Mouse (Mus musculus) midbrain, postnatal 0 days (tissue): Measurements from ENCODE around the gene Olfr53. TPM values are rescaled to one million over a fixed set of nuclear protein-coding genes. Genes with fewer than 3 reads are reported as not detected.
"Not testable (repeated sequence)": the region's sequence is repeated elsewhere in the genome, so short reads cannot be mapped to it uniquely, and the experiment has no call there.

Experiments used
- ATAC-seq: fragments of 200-750 bp; cut with Nextera tagmentation; 2 replicates; pipeline ENCODE4 v1.8.0; 2017; ENCODE audit warnings: moderate number of reproducible peaks, mild to moderate bottlenecking, moderate TSS enrichment, moderate library complexity; ENCODE audit not compliant: low FRiP score
- DNase-seq: peaks from one replicate; pipeline ENCODE4 v3.0.0-alpha.2; 2015; ENCODE audit warnings: low spot score
- H3K27ac ChIP-seq: fragments of 300-500 bp; sonication (generic); 2 replicates; pipeline ENCODE4 v1.5.1; 2014; ENCODE audit warnings: low read depth, mild to moderate bottlenecking, low read length, mixed read lengths
- H3K27me3 ChIP-seq: fragments of 300-500 bp; sonication (generic); 2 replicates; pipeline ENCODE4 v1.6.1; 2014; ENCODE audit warnings: low read length, control low read depth, mixed read lengths; ENCODE audit not compliant: insufficient read depth
- H3K36me3 ChIP-seq: fragments of 300-500 bp; sonication (generic); 2 replicates; pipeline ENCODE4 v1.6.1; 2014; ENCODE audit warnings: low read length, control low read depth, mixed read lengths; ENCODE audit not compliant: insufficient read depth
- H3K4me1 ChIP-seq: fragments of 300-500 bp; sonication (generic); 2 replicates; pipeline ENCODE4 v1.6.1; 2014; ENCODE audit warnings: mild to moderate bottlenecking, control low read depth, antibody characterized with exemption, low read length, mixed read lengths; ENCODE audit not compliant: insufficient read depth
- H3K4me2 ChIP-seq: fragments of 300-500 bp; sonication (generic); 2 replicates; pipeline ENCODE4 v1.6.1; 2014; ENCODE audit warnings: low read depth, mild to moderate bottlenecking, low read length, mixed read lengths; ENCODE audit not compliant: poor library complexity, severe bottlenecking
- H3K4me3 ChIP-seq: fragments of 300-500 bp; sonication (generic); 2 replicates; pipeline ENCODE4 v1.5.1; 2014; ENCODE audit warnings: low read depth, mild to moderate bottlenecking, low read length, moderate library complexity
- H3K9ac ChIP-seq: fragments of 300-500 bp; sonication (generic); replicated peaks from 2 replicates; pipeline ENCODE4 v1.6.1; 2014; ENCODE audit warnings: mild to moderate bottlenecking, low read length, moderate library complexity, mixed read lengths; ENCODE audit not compliant: poor library complexity, severe bottlenecking
- H3K9me3 ChIP-seq: fragments of 300-500 bp; sonication (generic); 2 replicates; pipeline ENCODE4 v1.6.1; 2016; ENCODE audit warnings: low read length, control low read depth
- CTCF ChIP-seq: IDR thresholded peaks from 2 replicates; pipeline ENCODE4 v1.5.1; 2016; ENCODE audit warnings: antibody characterized with exemption, mild to moderate bottlenecking
- WGBS: fragments of 180-500 bp; shearing (Covaris S2); extraction: QIAGEN DNeasy Blood & Tissue Kit; methylation state at CpG from one replicate; pipeline ENCODE4 v1.1.7; 2014; 5-methylcytosine and 5-hydroxymethylcytosine counted together
- polyA plus RNA-seq: library from polyadenylated mRNA; unstranded; fragments of >200 nt; fragmentation: Nextera tagmentation; extraction: Ambion mirVana; gene quantifications from 2 replicates; pipeline ENCODE4 v1.2.1, GENCODE M21; 2015
- total RNA-seq: library from RNA; depleted of rRNA; stranded (reverse); fragments of >200 nt; gene quantifications from 2 replicates; pipeline ENCODE4 v1.2.3, GENCODE M21; 2014; rRNA removed

Gene Olfr53
- not detected in 2 replicates for total RNA-seq
- not detected in 2 replicates for polyA plus RNA-seq

DNA sequence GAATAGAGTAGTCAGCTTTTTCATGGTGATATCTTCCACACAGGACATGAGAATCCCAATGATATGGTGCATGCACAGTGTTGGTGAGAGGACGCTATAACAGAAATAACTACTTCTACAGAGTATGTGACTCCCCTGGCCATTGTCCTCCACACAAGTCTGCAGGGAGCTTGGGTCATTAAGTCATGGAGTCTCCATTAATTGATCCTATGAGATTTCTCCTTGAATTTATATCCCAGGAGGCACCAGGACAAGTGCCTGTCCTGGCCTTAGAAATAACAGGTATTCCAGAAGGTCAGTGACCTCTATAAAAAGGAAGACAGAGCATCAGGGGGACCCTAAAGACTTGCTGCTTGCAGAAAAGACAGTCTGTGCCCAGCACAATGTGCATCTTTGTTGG, at the start of gene Olfr53:
Gene Olfr53, plus strand, starts transcription at position 301 of the 400 bp plus-strand sequence.
- Histone ChIP-seq H3K36me3 (no peaks in the 10 kb centered on the region), H3K27me3 (no peaks in the 10 kb centered on the region), H3K4me1 (no peaks in the 10 kb centered on the region), H3K4me3 (no peak within 1 kb of the TSS), H3K9me3 (no peaks in the 10 kb centered on the region), H3K4me2 (no peak within 1 kb of the TSS), H3K9ac (no peak within 1 kb of the TSS), H3K27ac (no peak within 1 kb of the TSS)
- TF ChIP-seq CTCF: no peak
- no peak for ATAC-seq
- no peak for DNase-seq
- WGBS: 83% methylated on average over 1 of the region's 1 CpGs

DNA sequence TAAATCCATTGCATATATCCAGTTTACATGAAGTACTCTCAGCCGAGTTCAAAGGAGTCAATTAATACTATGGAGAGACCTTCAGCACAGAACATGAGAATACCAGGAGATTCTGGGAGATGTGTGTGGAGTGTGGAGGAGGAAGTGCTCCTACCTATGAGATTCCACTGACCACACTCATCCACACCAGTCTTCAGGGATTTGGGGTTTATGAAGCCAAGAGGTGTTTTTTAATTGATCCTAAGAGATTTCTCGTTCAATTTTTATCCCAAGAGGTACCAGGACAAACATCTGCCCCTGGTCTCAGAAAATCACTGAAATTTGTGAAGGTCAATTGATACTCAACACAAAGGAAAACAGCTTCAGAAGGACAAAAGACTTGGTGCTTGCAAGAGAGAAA, 45.3 kb upstream of the Olfr53 start, which contains the start of gene Olfr46:
Gene Olfr46, plus strand, starts transcription at position 301 of the 400 bp plus-strand sequence.
- not testable (repeated sequence) for H3K4me3 ChIP-seq, H3K27ac ChIP-seq, H3K9ac ChIP-seq, H3K27me3 ChIP-seq, H3K4me1 ChIP-seq, H3K4me2 ChIP-seq, H3K9me3 ChIP-seq, H3K36me3 ChIP-seq, ATAC-seq, DNase-seq
- 87% methylated on average over 2 of the region's 2 CpGs for WGBS

DNA sequence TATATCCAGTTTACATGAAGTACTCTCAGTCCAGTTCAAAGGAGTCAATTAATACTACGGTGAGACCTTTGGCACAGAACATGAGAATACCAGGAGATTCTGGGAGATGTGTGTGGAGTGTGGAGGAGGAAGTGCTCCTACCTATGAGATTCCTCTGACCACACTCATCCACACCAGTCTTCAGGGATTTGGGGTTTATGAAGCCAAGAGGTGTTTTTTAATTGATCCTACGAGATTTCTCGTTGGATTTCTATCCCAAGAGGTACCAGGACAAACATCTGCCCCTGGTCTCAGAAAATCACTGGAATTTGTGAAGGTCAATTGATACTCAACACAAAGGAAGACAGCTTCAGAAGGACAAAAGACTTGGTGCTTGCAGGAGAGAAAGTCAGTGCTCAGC, 17.6 kb upstream of the Olfr53 start, which contains the start of gene Olfr61:
Gene Olfr61, plus strand, starts transcription at position 301 of the 400 bp plus-strand sequence.
- H3K27ac ChIP-seq, DNase-seq, H3K4me3 ChIP-seq, H3K4me2 ChIP-seq, H3K4me1 ChIP-seq, H3K9ac ChIP-seq, ATAC-seq, H3K36me3 ChIP-seq, H3K27me3 ChIP-seq, H3K9me3 ChIP-seq: not testable (repeated sequence)
- 84% methylated on average over 3 of the region's 3 CpGs for WGBS

DNA sequence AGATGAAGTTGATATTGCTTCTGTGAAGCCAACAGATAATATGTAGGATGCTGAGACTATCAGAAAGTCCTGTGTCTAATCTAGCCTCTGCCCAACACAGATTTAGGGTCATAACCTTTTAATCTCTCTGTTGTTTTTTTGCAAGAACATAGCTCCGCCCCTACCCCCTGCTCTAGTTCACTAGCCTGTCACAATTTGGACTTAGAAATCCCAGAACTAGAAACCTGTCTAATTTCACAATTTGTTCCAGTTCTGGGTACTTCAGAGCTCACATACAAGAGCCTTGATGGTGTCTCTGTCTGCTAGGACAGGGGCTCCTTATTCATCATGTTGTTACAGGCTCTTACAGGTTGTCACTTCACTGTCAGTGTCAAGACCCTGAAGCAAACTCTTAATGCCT, 15.7 kb upstream of the Olfr53 start:
- Histone ChIP-seq H3K4me2 (no peak overlapping the region), H3K27me3 (no peaks in the 10 kb centered on the region), H3K4me3 (no peak overlapping the region), H3K9ac (no peak overlapping the region), H3K4me1 (no peaks in the 10 kb centered on the region), H3K27ac (no peak overlapping the region), H3K36me3 (no peaks in the 10 kb centered on the region), H3K9me3 (no peaks in the 10 kb centered on the region)
- no peak for TF ChIP-seq CTCF
- DNase-seq (no peak), ATAC-seq (no peak)
- WGBS: 73% methylated on average over 1 of the region's 1 CpGs

DNA sequence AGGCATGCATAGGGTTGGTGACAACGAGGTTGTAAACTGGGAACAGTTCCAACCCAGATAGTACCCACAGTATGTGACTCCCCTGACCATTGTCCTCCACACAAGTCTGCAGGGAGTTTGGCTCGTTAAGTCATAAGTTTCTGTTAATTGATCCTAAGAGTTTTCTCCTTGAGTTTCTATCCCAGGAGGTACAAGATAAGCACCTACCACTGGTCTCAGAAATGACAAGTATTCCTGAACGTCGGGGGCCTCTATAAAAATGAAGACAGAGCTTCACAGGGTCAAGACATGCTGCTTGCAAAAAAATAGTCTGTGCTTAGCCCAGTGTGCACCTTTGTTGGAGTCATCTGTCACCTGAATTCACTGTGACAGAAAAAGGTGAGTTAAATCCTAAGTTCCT, 13.4 kb downstream of the Olfr53 start, which contains the start of gene Olfr539:
Gene Olfr539, plus strand, starts transcription at position 301 of the 400 bp plus-strand sequence.
- Histone ChIP-seq H3K4me3 (no peak within 1 kb of the TSS), H3K9ac (no peak within 1 kb of the TSS), H3K36me3 (no peaks in the 10 kb centered on the region), H3K27me3 (no peaks in the 10 kb centered on the region), H3K27ac (no peak within 1 kb of the TSS), H3K9me3 (no peaks in the 10 kb centered on the region), H3K4me1 (no peaks in the 10 kb centered on the region), H3K4me2 (no peak within 1 kb of the TSS)
- 83% methylated on average over 4 of the region's 4 CpGs for WGBS
- no peak for ATAC-seq
- DNase-seq: no peak
- no peak for TF ChIP-seq CTCF

DNA sequence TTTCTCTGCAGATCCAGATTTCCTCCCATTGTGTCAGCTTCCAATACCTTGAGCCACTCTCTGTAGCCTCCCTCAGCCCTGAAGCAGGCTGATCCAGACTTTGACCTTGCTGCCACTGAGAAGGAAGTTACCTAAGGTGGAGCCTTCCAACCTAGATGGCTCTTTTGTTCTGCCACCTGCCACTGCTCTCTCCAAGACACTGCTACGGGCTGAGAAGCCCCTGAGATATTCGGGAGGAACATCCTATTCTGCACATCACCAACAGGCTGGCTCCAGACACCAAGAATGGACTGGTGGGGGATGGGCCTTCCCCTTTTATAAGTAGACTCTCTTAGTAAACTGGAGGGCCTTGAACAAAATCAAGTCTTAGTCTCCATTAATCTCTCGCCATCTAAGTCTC, 24.4 kb downstream of the Olfr53 start:
- ATAC-seq: not testable (repeated sequence)
- WGBS: 91% methylated on average over 3 of the region's 3 CpGs

More for the DNA sequence above, 24.4 kb downstream of the Olfr53 start:
- not testable (repeated sequence) for H3K4me2 ChIP-seq, H3K4me3 ChIP-seq, H3K27ac ChIP-seq, H3K9me3 ChIP-seq, DNase-seq, H3K27me3 ChIP-seq, H3K9ac ChIP-seq, H3K4me1 ChIP-seq, H3K36me3 ChIP-seq
